Mouse (Mus musculus): ENCODE results near the gene Kif14. TPM values are rescaled to one million over a fixed set of nuclear protein-coding genes. Genes with fewer than 3 reads are reported as not detected.

Kif14 gene
- polyA plus RNA-seq, 1 experiment from 2014 or later: 4.1 TPM

- 91% methylated on average over 11 of the region's 11 CpGs for WGBS
- H3K4me2 ChIP-seq (ENCODE audit: low read depth, low read length): no peak overlapping the region
- H3K4me1 ChIP-seq (ENCODE audit: control insufficient read depth, insufficient read depth, low read length): no peaks in the 10 kb centered on the region
- ATAC-seq (replicated peaks; ENCODE audit: extremely low read depth, insufficient read depth, low FRiP score): no peak
- no peak overlapping the region for H3K4me3 ChIP-seq (ENCODE audit: low read length)
- no peaks in the 10 kb centered on the region for H3K36me3 ChIP-seq (ENCODE audit: control insufficient read depth, insufficient read depth)
- no peaks in the 10 kb centered on the region for H3K27me3 ChIP-seq (ENCODE audit: control insufficient read depth, insufficient read depth, low read length)
- H3K9ac ChIP-seq (ENCODE audit: low read length): no peak overlapping the region
- H3K9me3 ChIP-seq (replicated peaks; ENCODE audit: control insufficient read depth, low read length): no peaks in the 10 kb centered on the region
- no peak overlapping the region for H3K27ac ChIP-seq (ENCODE audit: low read length)
These were observed 102.6 kb downstream of the Kif14 start for GRCm38 (mm10) chr1:136568738-136569194.

- H3K4me3 ChIP-seq (ENCODE audit: low read length): no peak overlapping the region
- H3K4me1 ChIP-seq (ENCODE audit: control insufficient read depth, insufficient read depth, low read length): no peaks in the 10 kb centered on the region
- H3K4me2 ChIP-seq (ENCODE audit: low read depth, low read length): no peak overlapping the region
- H3K9ac ChIP-seq (ENCODE audit: low read length): no peak overlapping the region
- no peaks in the 10 kb centered on the region for H3K9me3 ChIP-seq (replicated peaks; ENCODE audit: control insufficient read depth, low read length)
- no peaks in the 10 kb centered on the region for H3K27me3 ChIP-seq (ENCODE audit: control insufficient read depth, insufficient read depth, low read length)
- ATAC-seq (replicated peaks; ENCODE audit: extremely low read depth, insufficient read depth, low FRiP score): no peak
- no peaks in the 10 kb centered on the region for H3K36me3 ChIP-seq (ENCODE audit: control insufficient read depth, insufficient read depth)
- WGBS: 83% methylated on average over 8 of the region's 8 CpGs
- no peak overlapping the region for H3K27ac ChIP-seq (ENCODE audit: low read length)
These were observed 103.1 kb downstream of the Kif14 start for GRCm38 (mm10) chr1:136569206-136569605.

GRCm38 (mm10) chr1:136569626-136570297 is 103.6 kb downstream of the Kif14 start:
- WGBS: 48% methylated on average over 20 of the region's 20 CpGs
- Histone ChIP-seq H3K4me2 (ENCODE audit: low read depth, low read length) (peak overlapping the region; percentile 61), H3K9me3 (replicated peaks; ENCODE audit: control insufficient read depth, low read length) (no peaks in the 10 kb centered on the region), H3K4me1 (ENCODE audit: control insufficient read depth, insufficient read depth, low read length) (no peaks in the 10 kb centered on the region), H3K27ac (ENCODE audit: low read length) (no peak overlapping the region), H3K36me3 (ENCODE audit: control insufficient read depth, insufficient read depth) (no peaks in the 10 kb centered on the region), H3K27me3 (ENCODE audit: control insufficient read depth, insufficient read depth, low read length) (no peaks in the 10 kb centered on the region), H3K4me3 (ENCODE audit: low read length) (peak overlapping the region; percentile 1; the same call in 1 of the 2 replicates), H3K9ac (ENCODE audit: low read length) (no peak overlapping the region)
- ATAC-seq (replicated peaks; ENCODE audit: extremely low read depth, insufficient read depth, low FRiP score): no peak

- no peaks in the 10 kb centered on the region for H3K36me3 ChIP-seq (ENCODE audit: control insufficient read depth, insufficient read depth)
- no peaks in the 10 kb centered on the region for H3K9me3 ChIP-seq (replicated peaks; ENCODE audit: control insufficient read depth, low read length)
- WGBS: 9% methylated on average over 13 of the region's 13 CpGs
- H3K4me3 ChIP-seq (ENCODE audit: low read length): peak overlapping the region; percentile 1; the same call in 1 of the 2 replicates
- H3K27me3 ChIP-seq (ENCODE audit: control insufficient read depth, insufficient read depth, low read length): no peaks in the 10 kb centered on the region
- no peaks in the 10 kb centered on the region for H3K4me1 ChIP-seq (ENCODE audit: control insufficient read depth, insufficient read depth, low read length)
- ATAC-seq (replicated peaks; ENCODE audit: extremely low read depth, insufficient read depth, low FRiP score): no peak
- no peak overlapping the region for H3K27ac ChIP-seq (ENCODE audit: low read length)
- H3K9ac ChIP-seq (ENCODE audit: low read length): 0 out of 2 replicates have a peak overlapping the region, but pooled peaks have one; percentile 36
- H3K4me2 ChIP-seq (ENCODE audit: low read depth, low read length): peak overlapping the region; percentile 61
These were observed 104.1 kb downstream of the Kif14 start for GRCm38 (mm10) chr1:136570298-136570653.

GRCm38 (mm10) chr1:136570976-136571375 is 104.8 kb downstream of the Kif14 start:
- Histone ChIP-seq H3K4me3 (ENCODE audit: low read length) (no peak overlapping the region), H3K4me1 (ENCODE audit: control insufficient read depth, insufficient read depth, low read length) (no peaks in the 10 kb centered on the region), H3K36me3 (ENCODE audit: control insufficient read depth, insufficient read depth) (no peaks in the 10 kb centered on the region), H3K27me3 (ENCODE audit: control insufficient read depth, insufficient read depth, low read length) (no peaks in the 10 kb centered on the region), H3K27ac (ENCODE audit: low read length) (no peak overlapping the region), H3K4me2 (ENCODE audit: low read depth, low read length) (no peak overlapping the region), H3K9ac (ENCODE audit: low read length) (no peak overlapping the region), H3K9me3 (replicated peaks; ENCODE audit: control insufficient read depth, low read length) (no peaks in the 10 kb centered on the region)
- 87% methylated on average over 9 of the region's 9 CpGs for WGBS
- ATAC-seq (replicated peaks; ENCODE audit: extremely low read depth, insufficient read depth, low FRiP score): no peak

- no peaks in the 10 kb centered on the region for H3K27me3 ChIP-seq (ENCODE audit: control insufficient read depth, insufficient read depth, low read length)
- 90% methylated on average over 10 of the region's 10 CpGs for WGBS
These were observed 105.4 kb downstream of the Kif14 start for GRCm38 (mm10) chr1:136571530-136571929.

GRCm38 (mm10) chr1:136577890-136578663 is 111.9 kb downstream of the Kif14 start:
- H3K4me3 ChIP-seq (ENCODE audit: low read length): 0 out of 2 replicates have a peak overlapping the region, but pooled peaks have one; percentile 0
- H3K9ac ChIP-seq (ENCODE audit: low read length): no peak overlapping the region
- H3K9me3 ChIP-seq (replicated peaks; ENCODE audit: control insufficient read depth, low read length): no peaks in the 10 kb centered on the region
- WGBS: 26% methylated on average over 16 of the region's 16 CpGs
- H3K27me3 ChIP-seq (ENCODE audit: control insufficient read depth, insufficient read depth, low read length): no peaks in the 10 kb centered on the region
- H3K36me3 ChIP-seq (ENCODE audit: control insufficient read depth, insufficient read depth): no peaks in the 10 kb centered on the region
- peaks cover 3% of the 10 kb centered on the region; the same call in 1 of the 2 replicates for H3K4me1 ChIP-seq (ENCODE audit: control insufficient read depth, insufficient read depth, low read length)
- peak overlapping the region; percentile 36 for H3K4me2 ChIP-seq (ENCODE audit: low read depth, low read length)
- 0 out of 2 replicates have a peak, but pooled peaks have one; percentile 41 for ATAC-seq (replicated peaks; ENCODE audit: extremely low read depth, insufficient read depth, low FRiP score)
- H3K27ac ChIP-seq (ENCODE audit: low read length): no peak overlapping the region

More at GRCm38 (mm10) chr1:136571530-136571929, 105.4 kb downstream of the Kif14 start:
- Histone ChIP-seq H3K27ac (ENCODE audit: low read length) (no peak overlapping the region), H3K36me3 (ENCODE audit: control insufficient read depth, insufficient read depth) (no peaks in the 10 kb centered on the region), H3K4me3 (ENCODE audit: low read length) (no peak overlapping the region), H3K4me2 (ENCODE audit: low read depth, low read length) (no peak overlapping the region), H3K9ac (ENCODE audit: low read length) (no peak overlapping the region), H3K9me3 (replicated peaks; ENCODE audit: control insufficient read depth, low read length) (no peaks in the 10 kb centered on the region), H3K4me1 (ENCODE audit: control insufficient read depth, insufficient read depth, low read length) (no peaks in the 10 kb centered on the region)
- no peak for ATAC-seq (replicated peaks; ENCODE audit: extremely low read depth, insufficient read depth, low FRiP score)

GRCm38 (mm10) chr1:136579360-136579759 is 113.2 kb downstream of the Kif14 start:
- H3K4me2 ChIP-seq (ENCODE audit: low read depth, low read length): no peak overlapping the region
- ATAC-seq (replicated peaks; ENCODE audit: extremely low read depth, insufficient read depth, low FRiP score): no peak
- no peak overlapping the region for H3K27ac ChIP-seq (ENCODE audit: low read length)
- H3K4me1 ChIP-seq (ENCODE audit: control insufficient read depth, insufficient read depth, low read length): peaks cover 3% of the 10 kb centered on the region; the same call in 1 of the 2 replicates
- H3K27me3 ChIP-seq (ENCODE audit: control insufficient read depth, insufficient read depth, low read length): no peaks in the 10 kb centered on the region
- H3K36me3 ChIP-seq (ENCODE audit: control insufficient read depth, insufficient read depth): no peaks in the 10 kb centered on the region
- no peak overlapping the region for H3K4me3 ChIP-seq (ENCODE audit: low read length)
- H3K9me3 ChIP-seq (replicated peaks; ENCODE audit: control insufficient read depth, low read length): no peaks in the 10 kb centered on the region
- H3K9ac ChIP-seq (ENCODE audit: low read length): no peak overlapping the region
- 75% methylated on average over 14 of the region's 14 CpGs for WGBS

GRCm38 (mm10) chr1:136580266-136580665 is 114.1 kb downstream of the Kif14 start:
- no peak overlapping the region for H3K4me3 ChIP-seq (ENCODE audit: low read length)
- H3K27ac ChIP-seq (ENCODE audit: low read length): no peak overlapping the region
- WGBS: 78% methylated on average over 8 of the region's 8 CpGs
- H3K4me1 ChIP-seq (ENCODE audit: control insufficient read depth, insufficient read depth, low read length): peaks cover 3% of the 10 kb centered on the region; the same call in 1 of the 2 replicates
- no peaks in the 10 kb centered on the region for H3K36me3 ChIP-seq (ENCODE audit: control insufficient read depth, insufficient read depth)
- no peaks in the 10 kb centered on the region for H3K9me3 ChIP-seq (replicated peaks; ENCODE audit: control insufficient read depth, low read length)
- H3K4me2 ChIP-seq (ENCODE audit: low read depth, low read length): no peak overlapping the region
- no peaks in the 10 kb centered on the region for H3K27me3 ChIP-seq (ENCODE audit: control insufficient read depth, insufficient read depth, low read length)
- ATAC-seq (replicated peaks; ENCODE audit: extremely low read depth, insufficient read depth, low FRiP score): no peak
- no peak overlapping the region for H3K9ac ChIP-seq (ENCODE audit: low read length)
